Mouse (Mus musculus): Measurements from ENCODE around the gene Ankrd50. TPM values are rescaled to one million over a fixed set of nuclear protein-coding genes. Genes with fewer than 3 reads are reported as not detected.

Gene Ankrd50
- 10 to 100 TPM; 38.7 to 43.6 TPM for total RNA-seq (2021)

GRCm38 (mm10) chr3:38484191-38485106 is at the start of gene Ankrd50:
Gene Ankrd50 (minus strand): TSS chr3:38484844.
- DNase-seq (ENCODE audit: low spot score): peak; percentile 97
- intact Hi-C loops (cut with DNase I): loop anchor here (5.0 kb wide), 2 partner anchors 117 to 167 kb away; no protein-coding TSS in a partner anchor

- no peak for DNase-seq (ENCODE audit: low spot score)
- intact Hi-C loops (cut with DNase I): no loop called here
These were observed 49.6 kb upstream of the Ankrd50 start for GRCm38 (mm10) chr3:38534245-38534644.

- intact Hi-C loops (cut with DNase I): no loop called here
- DNase-seq (ENCODE audit: low spot score): no peak
These were observed 35.8 kb upstream of the Ankrd50 start for GRCm38 (mm10) chr3:38520426-38520825.

GRCm38 (mm10) chr3:38519971-38520370 is 35.3 kb upstream of the Ankrd50 start:
- intact Hi-C loops (cut with DNase I): no loop called here
- DNase-seq (ENCODE audit: low spot score): no peak

- intact Hi-C loops (cut with DNase I): no loop called here
These were observed 19.0 kb upstream of the Ankrd50 start for GRCm38 (mm10) chr3:38503606-38504005.

GRCm38 (mm10) chr3:38502156-38502555 is 17.5 kb upstream of the Ankrd50 start:
- intact Hi-C loops (cut with DNase I): no loop called here
- DNase-seq (ENCODE audit: low spot score): no peak

More at GRCm38 (mm10) chr3:38503606-38504005, 19.0 kb upstream of the Ankrd50 start:
- DNase-seq (ENCODE audit: low spot score): no peak

- intact Hi-C loops (cut with DNase I): no loop called here
These were observed 17.1 kb upstream of the Ankrd50 start for GRCm38 (mm10) chr3:38501739-38502138.

GRCm38 (mm10) chr3:38501316-38501715 is 16.7 kb upstream of the Ankrd50 start:
- intact Hi-C loops (cut with DNase I): no loop called here

More at GRCm38 (mm10) chr3:38501739-38502138, 17.1 kb upstream of the Ankrd50 start:
- no peak for DNase-seq (ENCODE audit: low spot score)

GRCm38 (mm10) chr3:38498561-38498960 is 13.9 kb upstream of the Ankrd50 start:
- DNase-seq (ENCODE audit: low spot score): no peak
- intact Hi-C loops (cut with DNase I): no loop called here

More at GRCm38 (mm10) chr3:38501316-38501715, 16.7 kb upstream of the Ankrd50 start:
- DNase-seq (ENCODE audit: low spot score): no peak

GRCm38 (mm10) chr3:38496795-38497385 is 12.2 kb upstream of the Ankrd50 start:
- DNase-seq (ENCODE audit: low spot score): no peak
- intact Hi-C loops (cut with DNase I): no loop called here

GRCm38 (mm10) chr3:38491702-38492101 is 7.1 kb upstream of the Ankrd50 start:
- DNase-seq (ENCODE audit: low spot score): no peak
- intact Hi-C loops (cut with DNase I): no loop called here

GRCm38 (mm10) chr3:38491236-38491635 is 6.6 kb upstream of the Ankrd50 start:
- DNase-seq (ENCODE audit: low spot score): no peak
- intact Hi-C loops (cut with DNase I): no loop called here

GRCm38 (mm10) chr3:38490720-38491119 is 6.1 kb upstream of the Ankrd50 start:
- no peak for DNase-seq (ENCODE audit: low spot score)
- intact Hi-C loops (cut with DNase I): no loop called here

GRCm38 (mm10) chr3:38485107-38485545 is 482 bp upstream of the Ankrd50 start:
- intact Hi-C loops (cut with DNase I): no loop called here
- no peak for DNase-seq (ENCODE audit: low spot score)

- no peak for DNase-seq (ENCODE audit: low spot score)
- intact Hi-C loops (cut with DNase I): loop anchor here (2.0 to 5.0 kb wide), 3 partner anchors 116 to 227 kb away; no protein-coding TSS in a partner anchor
These were observed 1.1 kb downstream of the Ankrd50 start for GRCm38 (mm10) chr3:38483551-38483950.

- DNase-seq (ENCODE audit: low spot score): no peak
- intact Hi-C loops (cut with DNase I): loop anchor here (2.0 to 5.0 kb wide), 3 partner anchors 115 to 226 kb away; no protein-coding TSS in a partner anchor
These were observed 1.9 kb downstream of the Ankrd50 start for GRCm38 (mm10) chr3:38482749-38483148.

GRCm38 (mm10) chr3:38481106-38481505 is 3.5 kb downstream of the Ankrd50 start:
- intact Hi-C loops (cut with DNase I): loop anchor here (5.0 kb wide), 2 partner anchors 114 to 164 kb away; no protein-coding TSS in a partner anchor
- no peak for DNase-seq (ENCODE audit: low spot score)

- no peak for DNase-seq (ENCODE audit: low spot score)
- intact Hi-C loops (cut with DNase I): no loop called here
These were observed 6.7 kb downstream of the Ankrd50 start for GRCm38 (mm10) chr3:38477936-38478335.

GRCm38 (mm10) chr3:38475587-38475986 is 9.1 kb downstream of the Ankrd50 start:
- intact Hi-C loops (cut with DNase I): no loop called here
- DNase-seq (ENCODE audit: low spot score): no peak

GRCm38 (mm10) chr3:38473138-38473537 is 11.5 kb downstream of the Ankrd50 start:
- no peak for DNase-seq (ENCODE audit: low spot score)
- intact Hi-C loops (cut with DNase I): no loop called here

- intact Hi-C loops (cut with DNase I): no loop called here
- no peak for DNase-seq (ENCODE audit: low spot score)
These were observed 13.1 kb downstream of the Ankrd50 start for GRCm38 (mm10) chr3:38471516-38471915.
